Mouse (Mus musculus): ENCODE results near the gene Olfr914. TPM values are rescaled to one million over a fixed set of nuclear protein-coding genes. Genes with fewer than 3 reads are reported as not detected.

The Olfr914 gene
- not detected for total RNA-seq (2023)

GRCm38 (mm10) chr9:38604802-38605201 lies at the start of gene Olfr914:
Olfr914 (plus strand) TSS chr9:38605102.

GRCm38 (mm10) chr9:38579878-38580277 lies 25.0 kb upstream of the Olfr914 start, which contains the start of gene Olfr912:
Olfr912 (plus strand) TSS chr9:38580178.

GRCm38 (mm10) chr9:38592459-38592858 lies 12.4 kb upstream of the Olfr914 start, which contains the start of gene Olfr913:
Olfr913 (plus strand) TSS chr9:38592759.

GRCm38 (mm10) chr9:38659775-38660174 lies 54.9 kb downstream of the Olfr914 start, which contains the start of gene Olfr916:
Olfr916 (minus strand) TSS chr9:38659875.

Other genes with a start within 250 kb of the Olfr914 start
- gene Olfr250, start 238.2 kb upstream of the Olfr914 start, total RNA-seq (2023): not detected
- gene Olfr251, start 228.0 kb upstream of the Olfr914 start, total RNA-seq (2023): not detected
- not detected for gene Olfr147, start 203.4 kb upstream of the Olfr914 start, total RNA-seq (2023)
- not detected for gene Olfr901, start 175.6 kb upstream of the Olfr914 start, total RNA-seq (2023)
- not detected for gene Olfr902, start 157.4 kb upstream of the Olfr914 start, total RNA-seq (2023)
- not detected for gene Olfr904, start 142.0 kb upstream of the Olfr914 start, total RNA-seq (2023)
- gene Olfr905, start 134.0 kb upstream of the Olfr914 start, total RNA-seq (2023): under 1 TPM in 1 of 2 experiments, not detected in 1; 0.09 TPM
- not detected for gene Olfr906, start 118.0 kb upstream of the Olfr914 start, total RNA-seq (2023)
- gene Olfr907, start 109.3 kb upstream of the Olfr914 start, total RNA-seq (2023): not detected
- not detected for gene Olfr911-ps1, start 83.5 kb upstream of the Olfr914 start, total RNA-seq (2023)
- gene Olfr910, start 67.3 kb upstream of the Olfr914 start, total RNA-seq (2023): not detected
- not detected for gene Olfr912, start 24.9 kb upstream of the Olfr914 start, total RNA-seq (2023)
- gene Olfr913, start 12.3 kb upstream of the Olfr914 start, total RNA-seq (2023): not detected
- gene Olfr916, start 54.8 kb downstream of the Olfr914 start, total RNA-seq (2023): not detected
- not detected for gene Olfr917, start 60.7 kb downstream of the Olfr914 start, total RNA-seq (2023)
- not detected for gene Olfr918, start 69.5 kb downstream of the Olfr914 start, total RNA-seq (2023)
- gene Olfr919, start 98.6 kb downstream of the Olfr914 start, total RNA-seq (2023): not detected
- gene Vwa5a, start 113.2 kb downstream of the Olfr914 start, total RNA-seq (2023): 10 to 100 TPM; 20.1 to 32.2 TPM
- gene Olfr920, start 147.2 kb downstream of the Olfr914 start, total RNA-seq (2023): under 1 TPM; 0.07 to 0.18 TPM
- gene Olfr921, start 168.0 kb downstream of the Olfr914 start, total RNA-seq (2023): not detected
- not detected for gene Olfr922, start 209.5 kb downstream of the Olfr914 start, total RNA-seq (2023)
- not detected for gene Olfr923, start 221.4 kb downstream of the Olfr914 start, total RNA-seq (2023)
- not detected for gene Olfr924, start 239.3 kb downstream of the Olfr914 start, total RNA-seq (2023)
- gene Olfr26, start 250.0 kb downstream of the Olfr914 start, total RNA-seq (2023): not detected

Measured in neutrophil, adult 59 days (primary cell).